Mouse (Mus musculus) stomach, embryonic 16.5 days (tissue): ENCODE data around the gene Vcl. TPM values are rescaled to one million over a fixed set of nuclear protein-coding genes. Genes with fewer than 3 reads are reported as not detected.

Experiments used
- ATAC-seq: fragments of 200-750 bp; cut with Nextera tagmentation; 2 replicates; pipeline ENCODE4 v1.8.0; 2017; ENCODE audit warnings: moderate number of reproducible peaks, moderate TSS enrichment; ENCODE audit not compliant: insufficient read depth, low FRiP score
- H3K27ac ChIP-seq: fragments of 300-500 bp; sonication (generic); 2 replicates; pipeline ENCODE4 v1.5.1; 2014; ENCODE audit warnings: low read length
- H3K27me3 ChIP-seq: fragments of 300-500 bp; sonication (generic); 2 replicates; pipeline ENCODE4 v1.6.1; 2014; ENCODE audit warnings: low read length, control low read depth, mixed read lengths; ENCODE audit not compliant: control insufficient read depth, insufficient read depth
- H3K36me3 ChIP-seq: fragments of 300-500 bp; sonication (generic); 2 replicates; pipeline ENCODE4 v1.6.1; 2014; ENCODE audit warnings: low read length; ENCODE audit not compliant: control insufficient read depth, insufficient read depth
- H3K4me1 ChIP-seq: fragments of 300-500 bp; sonication (generic); 2 replicates; pipeline ENCODE4 v1.6.1; 2014; ENCODE audit warnings: low read length, control low read depth, mixed read lengths; ENCODE audit not compliant: control insufficient read depth, insufficient read depth
- H3K4me2 ChIP-seq: fragments of 300-500 bp; sonication (generic); 2 replicates; pipeline ENCODE4 v1.6.1; 2014; ENCODE audit warnings: low read depth, low read length, mixed read lengths
- H3K4me3 ChIP-seq: fragments of 300-500 bp; sonication (generic); replicated peaks from 2 replicates; pipeline ENCODE4 v1.5.1; 2014; ENCODE audit warnings: mild to moderate bottlenecking, low read length
- H3K9ac ChIP-seq: fragments of 300-500 bp; sonication (generic); 2 replicates; pipeline ENCODE4 v1.6.1; 2014; ENCODE audit warnings: low read length
- H3K9me3 ChIP-seq: fragments of 300-500 bp; sonication (generic); replicated peaks from 2 replicates; pipeline ENCODE4 v1.6.1; 2016; ENCODE audit warnings: low read length, control low read depth; ENCODE audit not compliant: control insufficient read depth
- WGBS: fragments of 180-500 bp; shearing (Covaris S2); extraction: QIAGEN DNeasy Blood & Tissue Kit; methylation state at CpG from one replicate; pipeline ENCODE4 v1.1.7; 2014; 5-methylcytosine and 5-hydroxymethylcytosine counted together
- polyA plus RNA-seq: library from polyadenylated mRNA; unstranded; fragments of >200 nt; fragmentation: Nextera tagmentation; extraction: Ambion mirVana; gene quantifications from 2 replicates; pipeline ENCODE4 v1.2.1, GENCODE M21; 2015

Vcl gene
- polyA plus RNA-seq, 1 experiment from 2014 or later: 108 TPM

DNA sequence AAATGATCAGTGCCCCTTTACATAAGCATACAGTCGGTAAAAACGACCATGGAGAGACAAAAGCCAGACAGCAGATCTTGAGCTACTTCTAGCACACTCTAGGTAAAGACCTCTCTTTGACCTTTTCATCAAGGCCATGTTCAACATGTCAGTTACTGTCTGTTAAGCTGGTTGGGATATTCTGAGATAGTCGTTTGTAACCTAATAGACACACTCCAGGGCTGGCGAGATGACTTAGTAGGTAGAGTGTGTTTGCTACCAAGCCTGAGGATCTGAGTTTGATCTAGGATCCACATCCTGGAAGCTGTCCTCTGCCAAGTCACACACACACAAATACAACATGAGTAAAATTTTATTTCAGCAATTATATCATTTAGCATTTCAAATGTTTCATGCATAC is 110.4 kb downstream of the Vcl start:
- H3K27me3 ChIP-seq: no peaks in the 10 kb centered on the region
- H3K4me2 ChIP-seq: no peak overlapping the region
- no peak overlapping the region for H3K27ac ChIP-seq
- no peak overlapping the region for H3K9ac ChIP-seq
- H3K9me3 ChIP-seq: no peaks in the 10 kb centered on the region
- no peak for ATAC-seq
- H3K36me3 ChIP-seq: peaks cover 3% of the 10 kb centered on the region; the same call in 1 of the 2 replicates
- H3K4me1 ChIP-seq: peaks cover 4% of the 10 kb centered on the region; the same call in 1 of the 2 replicates
- WGBS: 64% methylated on average over 4 of the region's 4 CpGs
- no peak overlapping the region for H3K4me3 ChIP-seq

DNA sequence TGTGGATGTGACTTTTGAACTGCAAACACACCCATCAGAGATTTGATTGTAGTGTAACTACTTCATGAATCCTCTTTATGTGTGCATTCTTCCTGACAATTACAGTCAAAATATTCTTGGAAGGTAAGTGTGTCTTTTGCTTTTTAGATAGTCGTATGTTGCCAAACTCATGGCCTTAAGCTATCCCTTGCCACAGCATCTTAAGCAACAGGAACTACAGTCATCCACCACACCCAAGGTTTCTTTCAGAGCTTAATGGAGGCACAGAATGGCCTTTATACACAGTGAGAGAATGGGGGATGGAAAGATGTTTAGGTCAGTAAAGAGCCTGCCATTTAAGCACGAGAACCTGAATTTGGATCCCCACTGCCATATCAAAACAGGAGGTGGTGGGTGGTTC is 118.6 kb downstream of the Vcl start:
- Histone ChIP-seq H3K9me3 (no peaks in the 10 kb centered on the region), H3K4me3 (no peak overlapping the region), H3K27me3 (no peaks in the 10 kb centered on the region), H3K9ac (no peak overlapping the region), H3K4me1 (peaks cover 4% of the 10 kb centered on the region), H3K4me2 (no peak overlapping the region), H3K36me3 (no peaks in the 10 kb centered on the region), H3K27ac (no peak overlapping the region)
- ATAC-seq: no peak
- WGBS: 85% methylated on average over 2 of the region's 2 CpGs

DNA sequence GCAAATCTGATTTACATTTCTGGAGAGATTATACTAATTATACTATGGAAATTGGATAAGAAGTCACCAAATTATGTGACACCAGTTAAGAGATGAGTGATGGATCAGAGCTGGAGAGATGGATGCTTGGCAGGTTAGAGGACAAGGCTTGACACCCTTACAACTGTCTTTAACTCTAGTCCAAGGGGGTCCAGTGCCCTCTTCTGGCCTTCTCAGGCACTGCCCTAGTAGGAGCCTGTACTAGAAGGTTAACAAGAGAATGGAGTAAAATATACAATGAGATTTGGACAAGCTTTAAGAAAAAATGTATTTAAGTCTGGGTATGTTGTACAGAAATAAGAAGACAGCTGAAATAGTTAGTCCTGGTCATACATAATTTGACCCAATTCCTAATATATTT is 119.7 kb downstream of the Vcl start:
- Histone ChIP-seq H3K9me3 (no peaks in the 10 kb centered on the region), H3K9ac (no peak overlapping the region), H3K4me2 (no peak overlapping the region), H3K4me3 (no peak overlapping the region), H3K27ac (no peak overlapping the region), H3K27me3 (no peaks in the 10 kb centered on the region), H3K4me1 (peaks cover 8% of the 10 kb centered on the region), H3K36me3 (no peaks in the 10 kb centered on the region)
- no peak for ATAC-seq

DNA sequence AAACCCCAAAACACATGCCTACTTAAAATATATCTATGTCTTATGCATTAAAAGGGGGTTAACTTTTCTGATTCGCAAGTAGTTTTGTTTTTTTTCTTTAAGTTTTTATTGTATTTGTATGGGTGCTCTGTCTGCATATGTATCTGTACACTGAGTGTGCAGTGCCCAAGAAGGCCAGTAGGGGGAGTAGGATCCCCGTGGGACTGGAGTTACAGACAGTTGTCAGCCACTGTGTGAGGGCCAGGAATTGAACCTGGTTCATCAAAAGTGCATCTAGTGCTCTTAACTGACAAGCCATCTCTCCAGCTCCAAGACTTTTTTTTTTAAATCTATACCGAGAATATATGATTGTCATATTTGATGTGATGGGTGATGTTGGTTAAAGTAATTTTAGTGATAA is 121.5 kb downstream of the Vcl start:
- ATAC-seq: no peak
- 67% methylated on average over 3 of the region's 3 CpGs for WGBS
- H3K4me2 ChIP-seq: no peak overlapping the region

DNA sequence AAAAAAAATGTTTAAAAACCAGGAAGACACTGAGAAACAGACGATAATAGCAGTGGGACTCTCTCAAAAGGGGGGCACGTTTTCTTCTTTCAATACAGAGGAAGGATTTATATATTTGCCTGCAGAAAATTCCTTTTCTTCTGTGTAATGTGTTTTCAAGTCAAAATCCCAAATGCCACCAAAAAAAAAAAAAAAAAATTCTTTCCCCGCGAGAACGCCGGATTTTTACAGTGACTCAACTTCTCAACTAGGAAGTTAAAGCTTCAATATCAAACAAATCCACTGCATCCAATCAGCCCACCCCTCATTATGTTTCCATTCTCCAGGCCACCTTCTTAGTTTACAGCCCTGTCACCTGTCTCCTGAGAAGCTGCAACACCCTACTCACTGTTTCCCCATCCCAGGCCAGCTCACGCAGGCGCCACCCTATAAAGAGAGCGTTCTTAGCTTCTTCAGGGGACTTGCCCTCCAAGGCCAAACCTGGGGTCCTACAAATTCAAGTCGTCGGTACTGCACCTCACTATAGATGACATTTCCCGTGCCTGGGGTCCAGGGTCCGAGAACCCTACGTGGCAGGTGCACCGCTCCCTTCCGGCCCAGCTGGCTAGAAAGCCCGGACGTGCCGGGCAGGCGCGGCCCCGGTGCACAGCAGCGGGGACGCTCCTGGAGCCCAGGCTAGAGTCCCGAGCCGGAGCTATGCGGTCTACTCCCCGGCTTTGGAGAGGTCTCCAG is 122.3 kb downstream of the Vcl start:
- 6% methylated on average over 28 of the region's 28 CpGs for WGBS
- H3K9me3 ChIP-seq: no peaks in the 10 kb centered on the region
- H3K4me3 ChIP-seq: peak overlapping the region; percentile 99
- H3K27ac ChIP-seq: peak overlapping the region; percentile 93
- peaks cover 8% of the 10 kb centered on the region for H3K4me1 ChIP-seq
- peak overlapping the region; percentile 90 for H3K9ac ChIP-seq
- no peaks in the 10 kb centered on the region for H3K36me3 ChIP-seq
- no peaks in the 10 kb centered on the region for H3K27me3 ChIP-seq
- peak overlapping the region; percentile 98 for H3K4me2 ChIP-seq
- 0 out of 2 replicates have a peak, but pooled peaks have one; percentile 0 for ATAC-seq

More for the DNA sequence above, 121.5 kb downstream of the Vcl start:
- H3K27ac ChIP-seq: no peak overlapping the region
- peak overlapping the region; percentile 99; the same call in 1 of the 2 replicates for H3K4me3 ChIP-seq
- H3K9me3 ChIP-seq: no peaks in the 10 kb centered on the region
- no peaks in the 10 kb centered on the region for H3K27me3 ChIP-seq
- peaks cover 8% of the 10 kb centered on the region for H3K4me1 ChIP-seq
- no peak overlapping the region for H3K9ac ChIP-seq
- H3K36me3 ChIP-seq: no peaks in the 10 kb centered on the region

DNA sequence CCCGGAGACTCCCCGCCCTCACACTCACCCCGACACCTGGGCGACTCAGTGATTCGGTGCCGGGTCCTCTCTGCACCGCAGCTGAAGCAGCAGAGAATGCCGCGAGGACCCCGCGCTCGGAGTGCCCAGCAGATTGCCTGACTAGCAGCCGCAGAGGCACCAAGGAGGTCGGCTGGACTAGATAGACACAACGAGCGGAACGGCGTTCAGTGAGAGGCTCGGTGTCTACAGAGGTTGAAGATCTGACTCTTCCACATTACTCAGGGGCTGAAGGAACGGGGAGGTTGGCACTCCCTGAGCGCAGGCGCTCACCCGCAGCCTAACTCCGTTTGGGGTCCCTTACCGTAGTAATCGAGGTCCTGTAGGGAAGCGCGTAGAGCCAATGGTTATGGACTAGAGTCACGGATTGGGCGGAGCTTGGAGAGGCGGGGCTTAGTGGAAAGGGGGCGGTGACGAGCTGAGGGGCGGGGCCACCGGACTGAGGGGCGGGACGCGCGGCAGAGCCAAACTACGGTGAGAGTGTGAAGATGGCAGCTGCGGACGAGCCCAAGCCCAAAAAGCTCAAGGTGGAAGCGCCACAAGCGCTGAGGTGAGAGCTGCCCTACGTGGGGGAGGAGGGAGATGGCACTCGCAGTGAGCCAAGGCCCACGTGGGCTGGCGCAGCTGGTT is 123.0 kb downstream of the Vcl start, which contains the start of the genes Ap3m1 and Adk:
Ap3m1 (minus strand) TSS at position 397 of the 669 bp plus-strand sequence.
Adk (plus strand) TSS at position 463 of the 669 bp plus-strand sequence.
- no peaks in the 10 kb centered on the region for H3K27me3 ChIP-seq
- peaks cover 8% of the 10 kb centered on the region for H3K4me1 ChIP-seq
- WGBS: under 1% methylated on average over 48 of the region's 48 CpGs
- peak within 1 kb of the TSS; percentile 99 for H3K4me3 ChIP-seq
- peak within 1 kb of the TSS; percentile 98 for H3K4me2 ChIP-seq
- H3K9me3 ChIP-seq: no peaks in the 10 kb centered on the region
- no peaks in the 10 kb centered on the region for H3K36me3 ChIP-seq
- H3K9ac ChIP-seq: peak within 1 kb of the TSS; percentile 90
- H3K27ac ChIP-seq: peak within 1 kb of the TSS; percentile 93
- ATAC-seq: peak; percentile 98

DNA sequence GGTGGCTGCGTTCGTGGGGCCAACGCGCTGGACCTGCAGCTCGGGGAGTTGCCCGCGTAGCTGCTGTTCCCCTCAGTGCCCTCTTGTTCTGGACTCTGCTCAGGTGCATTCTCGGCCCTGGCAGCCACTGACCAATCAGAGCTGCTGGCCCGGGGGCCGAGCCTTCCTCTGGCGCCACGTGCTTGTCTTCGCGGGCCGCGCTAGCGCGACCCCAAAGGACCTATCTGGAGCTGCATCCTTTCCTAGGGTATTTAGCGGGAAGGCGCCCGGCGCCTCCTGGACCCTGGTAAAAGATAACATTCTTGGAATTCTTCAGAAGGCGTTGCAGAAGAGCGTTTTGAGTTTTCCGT is 123.6 kb downstream of the Vcl start:
- no peaks in the 10 kb centered on the region for H3K36me3 ChIP-seq
- no peaks in the 10 kb centered on the region for H3K27me3 ChIP-seq
- peak; percentile 82 for ATAC-seq
- peak overlapping the region; percentile 90 for H3K27ac ChIP-seq
- H3K9me3 ChIP-seq: no peaks in the 10 kb centered on the region
- H3K9ac ChIP-seq: peak overlapping the region; percentile 90
- under 1% methylated on average over 25 of the region's 25 CpGs for WGBS
- H3K4me3 ChIP-seq: peak overlapping the region; percentile 99
- H3K4me1 ChIP-seq: peaks cover 8% of the 10 kb centered on the region
- H3K4me2 ChIP-seq: peak overlapping the region; percentile 98

DNA sequence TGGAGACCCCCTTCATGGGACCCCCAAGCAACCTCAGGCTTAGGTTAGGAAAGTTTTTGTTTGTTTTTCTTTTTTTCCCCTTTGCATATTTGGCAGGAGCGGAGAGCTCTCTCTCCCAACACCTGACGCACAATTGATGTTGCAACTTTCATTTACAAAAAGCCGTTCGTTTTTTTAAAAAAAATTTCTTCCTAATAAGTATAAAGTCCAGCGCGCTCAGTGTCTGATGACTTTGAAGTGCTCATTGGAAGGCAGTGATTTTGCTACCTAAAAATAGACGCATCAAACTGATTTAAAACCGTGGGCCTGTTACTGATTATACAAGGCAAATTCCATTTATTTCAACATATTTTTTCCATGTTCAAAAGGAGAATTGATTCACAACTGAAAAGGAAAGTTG is 124.0 kb downstream of the Vcl start:
- Histone ChIP-seq H3K9ac (peak overlapping the region; percentile 90), H3K4me3 (peak overlapping the region; percentile 99), H3K27me3 (no peaks in the 10 kb centered on the region), H3K36me3 (no peaks in the 10 kb centered on the region), H3K9me3 (no peaks in the 10 kb centered on the region), H3K4me2 (peak overlapping the region; percentile 98), H3K27ac (no peak overlapping the region), H3K4me1 (peaks cover 8% of the 10 kb centered on the region)
- 5% methylated on average over 8 of the region's 8 CpGs for WGBS
- no peak for ATAC-seq

DNA sequence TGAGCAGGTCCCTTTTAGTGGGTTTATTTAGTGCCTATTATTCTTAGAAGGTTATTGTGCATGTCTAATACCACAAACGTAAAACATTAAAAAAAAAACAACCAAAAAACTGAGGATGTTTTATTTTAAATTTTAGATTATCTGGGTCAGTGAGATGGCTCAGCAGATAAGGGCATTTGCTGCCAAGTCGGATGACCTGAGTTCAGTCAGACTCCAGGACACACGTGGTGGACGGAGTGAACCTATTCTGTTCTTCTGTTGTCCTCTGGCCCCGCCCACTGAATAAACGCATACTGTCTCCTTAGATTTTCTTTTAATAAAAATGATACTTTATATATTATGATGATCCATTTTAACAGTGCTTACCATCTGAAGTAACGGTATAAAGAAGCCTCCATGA is 124.4 kb downstream of the Vcl start:
- ATAC-seq: no peak
- H3K4me2 ChIP-seq: peak overlapping the region; percentile 98
- 0 out of 2 replicates have a peak overlapping the region, but pooled peaks have one; percentile 99 for H3K4me3 ChIP-seq
- no peaks in the 10 kb centered on the region for H3K36me3 ChIP-seq
- no peaks in the 10 kb centered on the region for H3K9me3 ChIP-seq
- H3K9ac ChIP-seq: no peak overlapping the region
- H3K27me3 ChIP-seq: no peaks in the 10 kb centered on the region
- 52% methylated on average over 7 of the region's 7 CpGs for WGBS
- no peak overlapping the region for H3K27ac ChIP-seq
- peaks cover 8% of the 10 kb centered on the region for H3K4me1 ChIP-seq
